Mouse (Mus musculus) erythroblast, embryonic 14.5 days (primary cell): ENCODE data around the gene Kcnk2.

Source experiments
- GATA1 ChIP-seq: IDR thresholded peaks from 2 replicates; pipeline ENCODE4 v1.6.1; 2012; ENCODE audit warnings: low read length, inconsistent platforms, mixed read lengths
- TAL1 ChIP-seq: IDR thresholded peaks from 3 replicates; pipeline ENCODE4 v1.6.1; 2012; ENCODE audit warnings: low read length, inconsistent platforms, mixed read lengths

DNA sequence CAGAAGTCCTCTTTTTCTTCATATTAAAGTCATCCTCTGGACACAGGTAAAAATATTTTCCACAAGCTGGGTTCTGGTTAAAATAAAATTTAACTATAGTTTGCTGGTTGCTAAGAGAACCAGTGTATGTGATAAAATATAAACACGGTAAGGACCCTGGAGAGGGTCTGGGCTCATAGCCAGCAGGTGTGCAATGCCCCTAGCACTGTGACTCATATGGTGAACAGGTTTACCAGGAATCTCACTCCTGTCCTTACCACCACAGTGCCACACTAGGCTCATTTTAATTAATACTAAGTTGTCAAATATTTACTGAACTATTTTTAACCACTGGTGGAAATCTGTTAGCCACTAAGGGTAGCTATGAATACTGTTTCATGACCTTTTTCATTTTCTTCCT, 48.2 kb downstream of the Kcnk2 start:
- TF ChIP-seq TAL1 = no peak
- TF ChIP-seq GATA1 = no peak
